Mouse (Mus musculus): ENCODE measurements around the gene Catsper1.

- TF ChIP-seq GATA1 (IDR thresholded peaks at IDR 0.05; ENCODE audit: borderline replicate concordance, low read length) (no peak), FLI1 (IDR thresholded peaks at IDR 0.05; ENCODE audit: low read length) (no peak)
Observed at GRCm38 (mm10) chr19:5341360-5341759, 5.8 kb downstream of the Catsper1 start.

All from megakaryocyte, embryonic 14.5 days (primary cell).